Mouse (Mus musculus) thymus, postnatal 10 days (tissue): ENCODE data around the gene Pcyox1.
A peak's percentile ranks its signal among the peaks of the same experiment; 100 is the strongest.
"Not testable (repeated sequence)": the region's sequence is repeated elsewhere in the genome, so short reads cannot be mapped to it uniquely, and the experiment has no call there.

Experiments used
- DNase-seq, 2 experiments: peaks; one replicate each; pipeline ENCODE4 v3.0.0; 2021; ENCODE audit warnings: low spot score in 2 of 2

The Pcyox1 gene

GRCm38 (mm10) chr6:86366125-86366852 is 30.7 kb downstream of the Pcyox1 start:
- DNase-seq = peak in 1 of 2 experiments; percentile 23

DNA sequence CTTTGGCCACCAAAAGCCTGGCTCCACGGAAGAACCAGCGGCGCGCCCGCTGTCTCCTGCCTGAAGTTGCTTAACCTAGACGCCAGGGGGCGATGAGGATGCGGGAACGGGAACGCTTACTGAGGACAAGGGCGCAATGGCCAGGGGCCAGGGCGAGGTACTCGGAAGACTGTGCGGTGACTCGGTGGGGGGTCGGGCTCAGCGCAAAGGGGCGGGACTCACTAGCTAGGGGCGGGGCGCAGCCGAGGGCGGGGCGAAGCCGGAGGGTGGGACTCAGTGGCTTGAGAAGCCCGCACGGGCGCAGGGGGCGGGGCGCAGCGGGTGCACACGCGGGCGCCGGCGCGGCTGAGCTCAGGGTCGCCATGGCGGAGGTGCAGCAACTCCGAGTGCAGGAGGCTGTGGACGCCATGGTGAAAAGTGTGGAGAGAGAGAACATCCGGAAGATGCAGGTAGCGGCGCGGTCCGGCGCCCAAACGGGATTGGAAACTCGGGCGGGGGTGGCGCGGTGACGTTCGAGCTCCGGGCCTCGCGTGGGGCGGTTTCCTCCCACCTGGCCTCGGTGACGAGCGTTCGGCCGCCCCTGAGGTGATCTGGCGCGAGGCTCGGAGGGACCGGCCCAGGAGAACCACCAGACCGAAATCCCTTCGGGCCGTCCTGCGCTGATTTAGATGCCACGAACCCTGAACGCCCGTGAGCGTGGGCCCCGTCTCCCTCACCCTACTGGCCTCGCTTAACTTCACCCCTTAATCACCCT is 31.4 kb downstream of the Pcyox1 start, which contains the start of gene Fam136a:
Gene Fam136a, plus strand, starts transcription at position 276 of the 754 bp plus-strand sequence.
- peak; percentile 90 to 97 for DNase-seq

- DNase-seq = peak; percentile 65 to 80
Measured at GRCm38 (mm10) chr6:86364442-86365141, 32.4 kb downstream of the Pcyox1 start.

DNA sequence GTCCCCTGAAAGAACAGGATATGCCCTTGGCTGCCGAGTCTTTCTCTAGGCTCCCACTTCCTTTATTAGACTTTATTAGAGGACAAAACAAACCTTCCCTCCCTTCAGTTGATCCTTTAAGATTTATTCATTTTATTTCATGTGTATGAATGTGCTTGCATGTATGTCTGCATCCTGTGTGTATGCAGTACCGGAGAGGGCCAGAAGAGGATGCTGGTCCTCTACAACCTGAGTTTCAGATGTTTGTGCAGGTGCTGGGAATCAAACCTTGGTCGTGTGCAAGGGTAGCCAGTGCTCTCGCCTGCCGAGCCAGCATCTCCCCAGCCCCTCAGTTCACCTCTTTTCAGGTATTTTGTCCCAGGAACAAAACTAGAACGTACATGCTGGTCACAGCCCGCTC is 35.6 kb downstream of the Pcyox1 start:
- no peak for DNase-seq

DNA sequence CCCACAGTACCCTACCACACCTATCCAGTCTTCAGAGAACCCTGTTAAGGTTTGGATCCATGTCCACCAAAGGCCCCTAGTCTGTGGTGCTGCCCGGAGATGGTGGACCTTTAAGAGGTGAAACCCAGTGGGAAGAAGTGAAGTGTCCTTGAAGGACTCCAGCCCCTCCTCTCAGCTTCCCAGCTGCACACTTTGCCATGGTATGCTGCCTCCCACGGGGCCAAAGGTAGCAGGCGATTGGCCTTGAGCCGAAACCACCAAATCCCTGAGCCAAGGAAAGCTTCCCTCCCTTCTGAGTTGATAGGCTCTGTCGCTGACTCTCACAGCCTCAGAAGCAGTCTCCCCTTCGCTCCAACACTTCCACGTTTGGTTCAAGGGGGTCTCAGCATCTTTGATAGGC is 36.3 kb downstream of the Pcyox1 start:
- no peak for DNase-seq

GRCm38 (mm10) chr6:86356956-86357355 is 40.0 kb downstream of the Pcyox1 start:
- peak; percentile 44 to 51 for DNase-seq

DNA sequence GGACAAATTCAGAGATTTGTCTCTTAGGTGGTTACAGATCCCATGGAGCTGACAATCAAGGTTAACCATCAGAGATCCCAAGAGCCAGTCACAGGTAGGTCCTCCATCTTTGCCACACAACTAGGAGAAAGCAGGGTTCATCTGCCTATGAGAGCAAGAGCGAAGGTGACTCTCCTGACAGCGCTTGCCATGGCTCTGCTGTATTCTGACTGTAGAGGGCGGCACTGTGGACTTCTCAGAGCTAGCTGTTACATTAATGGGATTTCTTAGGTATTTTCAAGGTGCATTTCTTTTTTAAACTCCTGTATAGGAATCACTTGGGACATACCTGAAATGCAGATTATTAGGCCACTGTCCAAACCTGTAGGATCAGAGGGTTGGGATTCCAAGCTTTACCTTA is 42.0 kb downstream of the Pcyox1 start:
- DNase-seq = no peak

DNA sequence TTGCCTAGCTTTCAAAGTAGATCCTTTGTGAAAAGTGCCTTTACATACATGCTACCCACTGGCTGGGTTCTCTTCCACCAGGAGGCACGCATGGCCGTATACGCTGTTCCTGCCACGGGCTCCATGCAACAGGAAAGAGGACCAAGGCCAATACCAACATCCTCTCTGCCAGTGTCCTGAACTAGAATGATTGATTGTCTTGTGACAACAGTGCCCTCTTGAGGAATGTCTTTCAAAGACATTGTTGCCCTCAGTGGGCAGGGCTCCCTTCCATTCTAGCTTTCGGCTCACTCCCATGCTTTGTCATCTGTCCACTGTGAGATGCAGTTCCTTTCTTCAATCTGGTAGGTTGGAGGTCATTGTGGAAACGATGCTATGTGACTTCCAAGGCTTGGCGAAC is 47.7 kb downstream of the Pcyox1 start:
- peak in 1 of 2 experiments; percentile 30 for DNase-seq

DNA sequence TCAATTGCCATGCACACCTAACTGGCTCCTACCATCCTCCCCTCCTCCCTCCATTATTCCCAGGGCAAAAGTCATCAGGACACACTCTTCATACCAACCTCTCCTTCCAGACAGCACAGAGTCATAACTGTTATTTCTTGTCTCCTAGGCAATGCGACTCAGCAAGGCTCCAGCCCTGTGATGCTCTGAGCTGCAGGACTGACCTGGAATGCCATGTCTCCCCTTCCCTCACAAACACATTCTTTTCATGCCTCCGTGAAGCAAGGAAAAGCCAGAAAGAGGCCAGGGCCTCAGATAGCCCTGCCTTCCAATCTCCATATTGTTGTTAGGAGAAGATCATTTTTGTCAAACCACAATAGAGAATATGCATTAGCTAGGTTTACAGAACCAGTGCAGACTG is 50.9 kb downstream of the Pcyox1 start:
- DNase-seq = no peak

- DNase-seq = no peak
Measured at GRCm38 (mm10) chr6:86343656-86344055, 53.3 kb downstream of the Pcyox1 start.

GRCm38 (mm10) chr6:86336340-86336739 is 60.6 kb downstream of the Pcyox1 start:
- DNase-seq = not testable (repeated sequence)
